Mouse (Mus musculus) liver, embryonic 14.5 days (tissue): ENCODE data around the gene Mad2l2. TPM values are rescaled to one million over a fixed set of nuclear protein-coding genes. Genes with fewer than 3 reads are reported as not detected.

Source experiments
- ATAC-seq: fragments of 200-750 bp; cut with Nextera tagmentation; 2 replicates; pipeline ENCODE4 v1.8.0; 2017; ENCODE audit warnings: moderate number of reproducible peaks, mild to moderate bottlenecking, moderate library complexity; ENCODE audit not compliant: insufficient read depth
- DNase-seq, 3 experiments: peaks; one replicate each; pipeline ENCODE4 v3.0.0-alpha.2; 2012 to 2013; ENCODE audit warnings: low read depth in 3 of 3, low spot score in 3 of 3
- H3K27ac ChIP-seq: fragments of 300-500 bp; sonication (generic); 2 replicates; pipeline ENCODE4 v1.5.1; 2014; ENCODE audit warnings: moderate library complexity, mild to moderate bottlenecking, control low read depth, inconsistent platforms
- H3K27me3 ChIP-seq: fragments of 300-500 bp; sonication (generic); 2 replicates; pipeline ENCODE4 v1.6.1; 2014; ENCODE audit warnings: mild to moderate bottlenecking, low read length, moderate library complexity; ENCODE audit not compliant: control insufficient read depth, insufficient read depth
- H3K36me3 ChIP-seq: fragments of 300-500 bp; sonication (generic); replicated peaks from 2 replicates; pipeline ENCODE4 v1.6.1; 2014; ENCODE audit warnings: low read depth; ENCODE audit not compliant: control insufficient read depth, insufficient read depth
- H3K4me1 ChIP-seq, 2 experiments: fragments of 200-500 bp in 1 of 2; fragments of 300-500 bp in 1 of 2; sonication (generic) in 1 of 2; replicated peaks; 2 replicates each; pipeline ENCODE4 v1.6.1; 2012 to 2014; ENCODE audit warnings: antibody characterized with exemption in 1 of 2, inconsistent platforms in 1 of 2, low read length in 1 of 2; ENCODE audit not compliant: control insufficient read depth in 2 of 2, insufficient read depth in 2 of 2
- H3K4me2 ChIP-seq: fragments of 300-500 bp; sonication (generic); 2 replicates; pipeline ENCODE4 v1.6.1; 2014; ENCODE audit warnings: low read depth, mild to moderate bottlenecking, control low read depth, moderate library complexity
- H3K4me3 ChIP-seq, 2 experiments: fragments of 200-500 bp in 1 of 2; fragments of 300-500 bp in 1 of 2; sonication (generic) in 1 of 2; 2 replicates each; pipeline ENCODE4 v1.5.1; 2012 to 2014; ENCODE audit warnings: low read depth in 2 of 2, low read length in 2 of 2, mild to moderate bottlenecking in 2 of 2, control low read depth in 1 of 2, inconsistent platforms in 1 of 2, moderate library complexity in 1 of 2; ENCODE audit not compliant: insufficient read depth in 1 of 2
- H3K9ac ChIP-seq: fragments of 300-500 bp; sonication (generic); replicated peaks from 2 replicates; pipeline ENCODE4 v1.6.1; 2014; ENCODE audit warnings: mild to moderate bottlenecking, control low read depth, moderate library complexity
- H3K9me3 ChIP-seq: fragments of 300-500 bp; sonication (generic); 2 replicates; pipeline ENCODE4 v1.6.1; 2016; ENCODE audit warnings: low read length, mixed read lengths; ENCODE audit not compliant: control insufficient read depth
- CTCF ChIP-seq: IDR thresholded peaks from 2 replicates; pipeline ENCODE4 v1.5.1; 2016; ENCODE audit warnings: antibody characterized with exemption, low read depth, control low read depth
- EP300 ChIP-seq: IDR thresholded peaks from 2 replicates; pipeline ENCODE4 v1.6.1; 2016; ENCODE audit warnings: antibody characterized with exemption, low read depth
- WGBS: fragments of 180-500 bp; shearing (Covaris S2); extraction: QIAGEN DNeasy Blood & Tissue Kit; methylation state at CpG from one replicate; pipeline ENCODE4 v1.1.7; 2014; ENCODE audit not compliant: insufficient replicate concordance; 5-methylcytosine and 5-hydroxymethylcytosine counted together
- polyA plus RNA-seq, 2 experiments: library from polyadenylated mRNA; depleted of rRNA in 1 of 2; stranded (reverse) in 1 of 2; unstranded in 1 of 2; fragments of >200 nt; fragmentation: Nextera tagmentation in 1 of 2; extraction: Ambion mirVana in 1 of 2; gene quantifications; 2 replicates each; pipeline versions ENCODE4 v1.2.1 to v1.2.3; 2012 to 2014

The Mad2l2 gene
- polyA plus RNA-seq, 2 experiments = 9.4 to 17.7 TPM

DNA sequence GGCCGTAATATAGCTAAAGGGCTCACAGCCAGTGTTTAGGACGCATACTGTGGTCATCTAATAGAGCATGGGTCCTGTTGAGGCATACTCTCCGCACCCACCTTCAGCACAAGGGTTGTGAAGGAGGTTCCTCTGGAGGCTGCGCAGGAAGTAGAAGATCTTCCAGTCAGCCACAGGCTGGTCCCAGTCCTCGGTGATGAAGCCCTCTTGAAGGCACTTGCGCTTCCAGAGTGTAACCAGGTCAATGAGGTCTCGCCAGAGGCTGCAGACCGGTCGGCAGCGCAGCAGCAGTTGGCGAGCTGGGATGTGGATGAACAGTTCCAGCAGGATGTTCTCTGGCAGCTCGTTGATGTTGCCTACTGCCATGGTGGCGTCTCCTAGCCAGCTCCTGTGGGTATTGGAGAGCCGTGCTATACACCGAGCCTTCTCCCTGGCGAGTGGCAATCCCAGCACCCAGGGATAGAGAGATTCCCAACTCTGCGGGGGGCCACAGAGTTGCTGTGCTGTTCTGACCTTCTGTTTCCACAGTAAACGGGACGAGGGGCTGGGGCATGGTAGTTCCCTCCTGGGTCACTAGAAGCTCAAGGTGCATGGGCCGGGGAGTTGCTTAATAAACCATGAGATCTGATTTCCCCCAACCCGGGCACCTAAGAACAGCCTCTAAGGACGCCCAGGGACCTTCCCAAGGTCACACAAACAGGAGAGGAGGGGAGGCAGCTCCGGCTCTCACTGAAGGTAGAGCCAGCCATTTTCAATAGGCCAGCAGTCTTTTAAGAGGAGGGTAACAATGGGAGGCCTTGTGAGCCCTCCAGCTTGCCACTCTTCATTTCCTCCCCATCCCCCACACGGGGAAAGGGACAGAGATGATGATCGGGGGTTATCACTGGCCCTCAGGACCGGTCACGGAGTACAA lies 28.5 kb downstream of the Mad2l2 start:
- ATAC-seq (no peak), DNase-seq (no peak)
- no peaks in the 10 kb centered on the region for H3K36me3 ChIP-seq
- H3K27ac ChIP-seq = no peak overlapping the region
- no peaks in the 10 kb centered on the region for H3K9me3 ChIP-seq
- peak overlapping the region; percentile 41 to 52 for H3K4me3 ChIP-seq
- WGBS = 44% methylated on average over 27 of the region's 27 CpGs
- H3K4me2 ChIP-seq = peak overlapping the region; percentile 79
- H3K27me3 ChIP-seq = peaks cover 43% of the 10 kb centered on the region
- H3K4me1 ChIP-seq = peaks cover 4 to 5% of the 10 kb centered on the region in 2 experiments; a peak in 1 of 4 replicates
- peak overlapping the region; percentile 32 for H3K9ac ChIP-seq
- no peak for TF ChIP-seq EP300
- TF ChIP-seq CTCF = no peak

DNA sequence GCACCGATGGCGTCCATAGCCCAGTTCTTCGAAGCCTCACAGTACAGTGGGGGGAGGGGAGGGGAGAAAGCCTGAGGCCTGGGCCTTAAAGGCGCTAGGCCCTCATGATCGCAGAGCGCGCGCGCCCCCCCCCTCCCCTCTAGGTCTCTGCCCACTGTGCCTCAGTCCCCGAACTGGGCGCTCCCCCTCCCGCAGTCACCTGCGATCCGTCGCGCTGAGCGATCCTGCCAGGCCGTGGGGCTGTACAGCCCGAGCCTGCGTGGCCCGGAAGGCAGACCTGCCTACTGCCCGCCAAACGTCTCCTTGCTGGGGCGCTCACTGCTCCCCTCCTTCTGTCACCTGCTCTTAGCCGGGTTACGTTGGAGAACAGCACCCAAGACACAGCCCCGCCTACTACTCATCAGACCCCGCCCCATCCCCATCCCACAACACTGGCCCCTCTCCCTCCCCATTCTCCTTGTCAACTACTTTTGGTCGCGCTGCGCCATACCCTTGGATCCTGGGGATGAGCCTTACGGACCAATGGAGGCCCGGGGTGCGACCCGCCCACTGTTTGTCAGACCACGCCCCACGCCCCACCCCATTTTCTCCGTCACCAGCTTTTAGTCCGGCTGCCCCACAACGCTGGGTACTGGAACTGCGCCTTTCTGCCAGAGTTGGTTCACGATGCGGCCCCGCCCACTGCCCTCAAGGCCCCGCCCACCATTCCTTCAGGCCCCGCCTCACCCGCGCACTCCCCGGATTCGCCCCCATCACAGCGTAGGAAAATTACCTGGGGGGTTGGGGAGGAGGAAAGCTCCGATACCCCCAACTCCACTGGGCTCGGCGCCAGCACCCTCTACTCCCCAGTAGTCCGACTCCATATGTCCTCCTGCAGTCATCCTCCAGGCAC lies 29.6 kb downstream of the Mad2l2 start:
- peak; percentile 43 for TF ChIP-seq CTCF
- TF ChIP-seq EP300 = no peak
- H3K9ac ChIP-seq = peak overlapping the region; percentile 32
- peak overlapping the region; percentile 79 for H3K4me2 ChIP-seq
- peak; percentile 52 to 81 (median 55) for DNase-seq
- no peaks in the 10 kb centered on the region for H3K9me3 ChIP-seq
- peak; percentile 87 for ATAC-seq
- WGBS = under 1% methylated on average over 51 of the region's 55 CpGs
- H3K36me3 ChIP-seq = no peaks in the 10 kb centered on the region
- H3K4me3 ChIP-seq = peak overlapping the region; percentile 52 to 69
- H3K27ac ChIP-seq = no peak overlapping the region
- H3K4me1 ChIP-seq = peaks cover 4 to 5% of the 10 kb centered on the region in 2 experiments; a peak in 1 of 4 replicates
- peaks cover 54% of the 10 kb centered on the region for H3K27me3 ChIP-seq

DNA sequence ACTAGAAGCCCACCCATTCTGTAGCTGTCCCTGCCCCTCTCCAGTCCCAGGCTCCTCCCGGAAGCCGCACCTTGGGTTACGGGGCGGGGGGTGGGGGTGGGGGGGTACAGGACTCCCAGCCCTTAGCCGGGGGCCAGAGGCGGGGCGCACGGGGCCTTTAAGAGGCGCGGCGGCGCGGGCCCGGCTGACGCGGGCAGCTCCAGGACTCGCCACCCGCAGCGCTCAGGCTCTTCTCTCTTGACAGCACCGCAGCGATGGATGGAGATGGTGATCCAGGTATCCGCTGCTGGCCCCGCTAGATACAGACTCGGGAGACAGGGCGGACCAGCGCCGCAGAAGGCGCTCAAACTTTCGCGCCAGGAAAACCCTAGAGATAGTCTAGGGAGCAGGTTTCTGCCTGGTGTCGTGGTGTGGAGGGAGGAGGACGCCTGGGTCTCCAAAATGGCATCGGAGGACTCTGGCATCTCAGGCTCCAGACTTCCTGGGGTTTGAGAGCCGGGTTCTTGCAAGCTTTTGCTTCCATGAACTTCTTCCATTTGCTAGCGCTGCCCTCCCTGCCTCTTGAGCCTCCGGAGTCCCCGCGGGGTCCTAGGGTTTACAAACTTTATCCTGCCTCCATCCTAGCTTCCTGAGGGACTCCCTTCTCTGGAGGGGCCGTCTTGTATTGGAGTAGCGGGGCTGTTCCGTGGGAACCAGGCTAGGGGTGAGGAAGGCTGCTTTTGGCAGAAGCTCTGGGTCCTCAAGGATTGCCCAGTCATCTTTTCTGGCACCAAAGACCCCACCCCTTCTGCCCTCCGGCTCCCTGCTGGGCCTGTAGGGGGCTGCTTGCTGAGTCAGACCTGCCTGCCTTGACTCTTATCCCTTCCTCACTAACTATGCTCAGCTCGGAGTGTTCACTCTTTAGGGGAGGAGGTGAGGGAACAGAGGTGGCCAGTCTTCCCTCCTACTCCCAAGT lies 30.5 kb downstream of the Mad2l2 start, which contains the start of the genes Fbxo44 and Fbxo2:
TSS of gene Fbxo44 (minus strand) at position 47 of the 955 bp plus-strand sequence.
TSS of gene Fbxo2 (plus strand) at position 186 of the 955 bp plus-strand sequence.
- Histone ChIP-seq H3K4me3 (peak within 1 kb of the TSS; percentile 52 to 69), H3K4me1 (peaks cover 4 to 5% of the 10 kb centered on the region in 2 experiments; a peak in 1 of 4 replicates), H3K9me3 (no peaks in the 10 kb centered on the region), H3K9ac (peak within 1 kb of the TSS; percentile 32), H3K4me2 (peak within 1 kb of the TSS; percentile 79), H3K27me3 (peaks cover 63% of the 10 kb centered on the region), H3K27ac (no peak within 1 kb of the TSS), H3K36me3 (no peaks in the 10 kb centered on the region)
- ATAC-seq (peak; percentile 16), DNase-seq (no peak)
- WGBS = 1% methylated on average over 43 of the region's 43 CpGs
- TF ChIP-seq CTCF = no peak
- TF ChIP-seq EP300 = no peak

DNA sequence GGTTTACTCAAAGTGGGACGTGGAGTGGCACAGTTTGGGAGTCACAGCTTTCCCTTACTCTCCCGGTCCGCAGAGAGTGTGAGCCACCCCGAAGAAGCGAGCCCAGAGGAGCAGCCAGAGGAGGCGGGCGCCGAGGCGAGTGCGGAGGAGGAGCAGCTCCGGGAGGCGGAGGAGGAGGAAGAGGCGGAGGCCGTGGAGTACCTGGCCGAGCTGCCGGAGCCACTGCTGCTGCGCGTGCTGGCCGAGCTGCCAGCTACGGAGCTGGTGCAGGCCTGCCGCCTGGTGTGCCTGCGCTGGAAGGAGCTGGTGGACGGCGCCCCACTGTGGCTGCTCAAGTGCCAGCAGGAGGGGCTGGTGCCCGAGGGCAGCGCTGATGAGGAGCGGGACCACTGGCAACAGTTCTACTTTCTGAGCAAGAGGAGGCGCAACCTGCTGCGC lies 33.8 kb downstream of the Mad2l2 start:
- Histone ChIP-seq H3K4me2 (no peak overlapping the region; the same call in 1 of the 2 replicates), H3K9ac (no peak overlapping the region), H3K36me3 (no peaks in the 10 kb centered on the region), H3K9me3 (no peaks in the 10 kb centered on the region), H3K4me3 (no peak overlapping the region), H3K27me3 (peaks cover 70% of the 10 kb centered on the region), H3K27ac (no peak overlapping the region), H3K4me1 (peaks cover 3 to 4% of the 10 kb centered on the region in 2 experiments; a peak in 1 of 4 replicates)
- DNase-seq = no peak
- 1% methylated on average over 29 of the region's 29 CpGs for WGBS
- no peak for ATAC-seq
- TF ChIP-seq CTCF (peak; percentile 78), EP300 (no peak)
